Mouse (Mus musculus): ENCODE data around the gene Eef2k.

DNA sequence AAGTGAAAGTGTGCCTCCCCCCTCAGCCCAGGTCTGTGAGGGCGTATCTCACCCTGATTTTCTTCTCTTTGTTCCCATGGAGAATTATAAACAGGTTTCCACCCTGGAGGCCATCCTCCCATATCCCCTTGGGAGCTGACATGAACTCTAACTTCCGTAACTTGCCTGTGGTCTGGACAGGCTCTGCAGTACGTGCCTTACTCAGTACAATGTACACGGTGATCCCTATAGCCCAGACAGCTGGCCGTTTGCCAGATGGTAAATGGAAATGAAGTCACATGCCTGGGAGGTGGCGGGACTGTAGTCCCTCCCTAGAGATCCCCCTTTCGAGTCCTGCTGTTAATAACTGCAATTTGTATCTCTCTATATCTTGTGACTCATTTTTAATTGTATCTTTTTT, 22.5 kb downstream of the Eef2k start:
- TF ChIP-seq HCFC1 (IDR thresholded peaks at IDR 0.05; ENCODE audit: borderline replicate concordance, insufficient read depth, low read length) (no peak), ZNF384 (IDR thresholded peaks at IDR 0.05; ENCODE audit: low read depth, low read length) (no peak)
